Mouse (Mus musculus): ENCODE measurements around the gene Erc2. TPM values are rescaled to one million over a fixed set of nuclear protein-coding genes. Genes with fewer than 3 reads are reported as not detected.

Gene Erc2
- polyA plus RNA-seq, 1 experiment from 2014 or later = 83.8 TPM

DNA sequence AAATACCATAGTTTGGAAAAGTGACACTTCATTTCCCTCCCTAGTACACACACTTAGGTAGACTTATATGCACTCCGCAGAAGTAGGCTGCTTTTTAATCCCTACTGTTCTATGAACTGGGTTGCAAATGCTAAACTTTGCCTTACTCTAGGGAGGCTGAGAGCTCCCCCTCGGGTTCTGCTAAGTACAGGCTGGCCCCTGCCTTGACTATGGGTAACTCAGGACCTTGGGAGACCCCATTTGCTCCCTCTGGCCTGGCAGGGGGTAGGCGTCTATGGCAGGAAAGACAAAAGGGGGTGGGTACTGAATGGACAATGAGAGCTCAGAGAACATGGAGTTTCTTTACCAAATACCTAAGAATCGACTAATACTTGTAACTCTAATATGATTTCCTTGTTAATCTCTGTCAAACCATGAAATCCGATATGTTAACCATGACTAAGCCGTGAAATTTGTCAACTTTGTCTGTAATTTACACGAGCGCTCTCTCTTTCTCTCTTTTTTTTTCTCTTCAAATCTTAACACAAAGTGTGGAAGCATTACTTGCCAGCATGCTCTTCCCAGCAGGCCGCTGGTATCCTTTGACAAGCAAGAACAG, 754.1 kb downstream of the Erc2 start:
- Histone ChIP-seq H3K4me2 (replicated peaks) (no peak overlapping the region; the same call in 1 of the 2 replicates), H3K4me1 (replicated peaks; ENCODE audit: control insufficient read depth, insufficient read depth, low read length) (peaks cover 10% of the 10 kb centered on the region), H3K36me3 (replicated peaks; ENCODE audit: control insufficient read depth, insufficient read depth) (no peaks in the 10 kb centered on the region), H3K9me3 (ENCODE audit: control insufficient read depth, low read length) (no peaks in the 10 kb centered on the region), H3K27me3 (ENCODE audit: control insufficient read depth, insufficient read depth, low read length) (peaks cover 58% of the 10 kb centered on the region), H3K4me3 (replicated peaks; ENCODE audit: low read length) (no peak overlapping the region), H3K9ac (no peak overlapping the region), H3K27ac (peak overlapping the region; percentile 60; the same call in 1 of the 2 replicates)
- DNase-seq (ENCODE audit: low spot score) = no peak
- ATAC-seq (ENCODE audit: low FRiP score) = no peak
- 33% methylated on average over 9 of the region's 9 CpGs for WGBS

DNA sequence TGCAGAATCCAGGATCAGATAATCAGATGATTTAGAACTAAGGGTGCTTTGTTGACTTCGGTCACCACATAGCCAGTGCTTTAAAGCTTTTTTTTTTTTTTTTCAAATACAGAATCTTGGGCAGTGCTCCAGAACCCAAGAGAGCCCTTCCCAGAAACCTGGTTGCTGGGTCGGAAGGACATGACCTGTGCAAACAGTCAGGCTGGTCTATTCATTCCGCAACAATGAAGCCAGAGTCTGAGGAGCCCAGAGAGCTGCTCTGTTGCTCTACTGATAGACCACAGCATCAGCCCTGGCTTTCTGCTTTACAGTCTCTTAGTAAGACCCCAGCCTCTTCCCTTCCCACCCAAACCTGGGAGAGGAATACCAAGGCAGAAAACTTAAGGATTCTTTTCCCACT, 755.3 kb downstream of the Erc2 start:
- no peak overlapping the region for H3K4me3 ChIP-seq (replicated peaks; ENCODE audit: low read length)
- no peak for DNase-seq (ENCODE audit: low spot score)
- no peaks in the 10 kb centered on the region for H3K36me3 ChIP-seq (replicated peaks; ENCODE audit: control insufficient read depth, insufficient read depth)
- no peak overlapping the region for H3K9ac ChIP-seq
- H3K27ac ChIP-seq = no peak overlapping the region
- WGBS = 45% methylated on average over 3 of the region's 3 CpGs
- no peaks in the 10 kb centered on the region for H3K9me3 ChIP-seq (ENCODE audit: control insufficient read depth, low read length)
- peaks cover 15% of the 10 kb centered on the region for H3K4me1 ChIP-seq (replicated peaks; ENCODE audit: control insufficient read depth, insufficient read depth, low read length)
- H3K4me2 ChIP-seq (replicated peaks) = no peak overlapping the region
- no peak for ATAC-seq (ENCODE audit: low FRiP score)
- peaks cover 56% of the 10 kb centered on the region for H3K27me3 ChIP-seq (ENCODE audit: control insufficient read depth, insufficient read depth, low read length)

DNA sequence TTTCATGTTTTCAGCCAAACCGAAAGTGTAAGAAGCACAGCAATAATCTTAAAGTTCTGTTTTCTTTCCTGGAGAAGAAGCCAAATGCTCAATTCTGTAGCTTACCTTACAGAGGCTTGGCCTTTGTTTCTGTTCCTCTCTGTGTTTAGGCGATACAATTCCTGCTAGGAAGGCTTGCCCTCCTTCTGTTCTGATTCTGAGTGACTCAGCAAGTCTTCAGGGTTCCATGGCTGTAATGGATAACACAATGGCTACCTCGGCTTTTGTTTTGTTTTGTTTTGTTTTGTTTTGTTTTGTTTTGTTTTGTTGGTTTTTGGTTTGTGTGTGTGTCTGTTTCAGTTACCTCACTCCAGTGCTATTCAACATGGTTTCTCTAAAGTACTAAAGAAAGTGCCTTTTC, 757.9 kb downstream of the Erc2 start:
- H3K27me3 ChIP-seq (ENCODE audit: control insufficient read depth, insufficient read depth, low read length) = peaks cover 52% of the 10 kb centered on the region
- H3K4me3 ChIP-seq (replicated peaks; ENCODE audit: low read length) = no peak overlapping the region
- no peak overlapping the region for H3K9ac ChIP-seq
- no peak for ATAC-seq (ENCODE audit: low FRiP score)
- H3K9me3 ChIP-seq (ENCODE audit: control insufficient read depth, low read length) = no peaks in the 10 kb centered on the region
- no peak overlapping the region for H3K4me2 ChIP-seq (replicated peaks)
- peaks cover 15% of the 10 kb centered on the region for H3K4me1 ChIP-seq (replicated peaks; ENCODE audit: control insufficient read depth, insufficient read depth, low read length)
- WGBS = 47% methylated on average over 3 of the region's 3 CpGs
- H3K36me3 ChIP-seq (replicated peaks; ENCODE audit: control insufficient read depth, insufficient read depth) = no peaks in the 10 kb centered on the region
- DNase-seq (ENCODE audit: low spot score) = no peak
- H3K27ac ChIP-seq = no peak overlapping the region

DNA sequence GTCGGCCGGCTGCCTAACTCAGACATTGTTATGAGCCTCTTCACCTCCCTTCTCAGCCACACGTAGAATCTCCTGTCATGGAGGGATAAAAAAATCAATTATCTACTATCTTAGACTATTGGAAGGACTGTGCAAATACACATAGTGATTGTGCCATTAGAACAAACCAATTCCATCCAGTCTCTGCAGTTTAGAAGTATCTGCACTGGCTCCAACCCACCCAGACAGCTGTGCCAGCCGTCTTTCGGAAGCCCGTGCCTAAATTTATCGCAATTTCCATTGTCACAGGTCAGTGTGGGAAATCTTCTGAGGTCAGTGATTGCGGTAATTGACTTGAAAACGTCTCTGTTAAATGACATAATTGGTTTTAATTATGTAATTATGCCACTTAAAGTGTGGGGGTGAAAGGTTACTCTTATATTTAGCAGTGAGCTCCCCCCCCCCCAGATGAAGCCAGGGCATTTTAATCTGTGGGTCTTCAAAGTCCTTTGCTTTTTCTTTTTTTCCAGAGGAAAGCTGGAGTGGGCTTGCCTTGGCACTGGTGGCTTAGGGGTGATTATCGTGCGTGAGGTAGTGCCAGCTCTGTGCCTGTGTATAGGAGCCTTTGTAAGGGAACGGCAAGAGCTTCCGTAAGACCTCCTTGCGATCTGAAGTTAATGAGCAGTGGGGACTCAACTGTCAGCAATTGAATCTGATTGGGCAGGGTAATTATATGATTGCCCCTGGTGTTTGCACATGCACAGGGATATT, 759.7 kb downstream of the Erc2 start:
- H3K4me3 ChIP-seq (replicated peaks; ENCODE audit: low read length) = no peak overlapping the region
- H3K4me2 ChIP-seq (replicated peaks) = no peak overlapping the region
- 58% methylated on average over 14 of the region's 14 CpGs for WGBS
- H3K27ac ChIP-seq = no peak overlapping the region
- H3K27me3 ChIP-seq (ENCODE audit: control insufficient read depth, insufficient read depth, low read length) = peaks cover 58% of the 10 kb centered on the region
- H3K4me1 ChIP-seq (replicated peaks; ENCODE audit: control insufficient read depth, insufficient read depth, low read length) = 0 out of 2 replicates have a peak, but pooled peaks cover 6% of the 10 kb centered on the region
- no peak for DNase-seq (ENCODE audit: low spot score)
- no peaks in the 10 kb centered on the region for H3K36me3 ChIP-seq (replicated peaks; ENCODE audit: control insufficient read depth, insufficient read depth)
- no peaks in the 10 kb centered on the region for H3K9me3 ChIP-seq (ENCODE audit: control insufficient read depth, low read length)
- ATAC-seq (ENCODE audit: low FRiP score) = no peak
- no peak overlapping the region for H3K9ac ChIP-seq

DNA sequence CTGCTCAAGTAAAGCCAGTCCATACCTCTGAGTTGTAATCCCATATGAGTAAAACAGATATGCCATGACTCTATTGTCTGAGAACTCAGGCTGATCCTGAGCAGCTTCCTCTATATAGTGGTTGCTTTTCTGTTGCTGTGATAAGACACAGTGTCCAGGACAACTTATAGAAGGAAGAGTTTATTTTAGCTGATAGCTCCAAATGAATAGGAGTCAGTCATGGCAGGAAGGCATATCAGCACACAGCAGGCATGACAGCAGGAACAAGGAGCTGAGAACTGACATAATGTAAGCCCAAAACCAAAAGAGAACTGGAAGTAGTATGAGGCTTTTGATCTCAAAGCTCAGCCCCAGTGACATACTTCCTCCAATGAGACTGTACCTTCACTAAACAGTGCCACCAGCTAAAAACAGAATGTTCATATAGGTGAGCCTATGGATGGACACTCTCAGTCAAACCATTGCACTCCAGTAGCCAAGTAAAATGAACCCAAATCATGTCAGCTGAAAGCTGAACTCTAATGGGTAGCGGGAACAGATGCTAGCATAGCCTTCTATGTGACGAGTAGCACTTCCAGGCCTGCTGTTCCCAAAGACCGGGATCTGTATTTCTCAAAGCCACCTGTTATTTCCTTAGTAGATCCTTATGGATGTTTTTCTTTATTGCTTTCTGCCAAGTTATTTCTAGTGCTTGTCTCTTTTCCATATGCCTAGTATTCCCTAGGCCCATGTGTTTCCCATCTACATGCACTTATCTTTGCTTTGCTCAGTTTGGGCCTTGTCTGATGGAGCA, 764.8 kb downstream of the Erc2 start:
- no peaks in the 10 kb centered on the region for H3K9me3 ChIP-seq (ENCODE audit: control insufficient read depth, low read length)
- peaks cover 17% of the 10 kb centered on the region; the same call in 1 of the 2 replicates for H3K27me3 ChIP-seq (ENCODE audit: control insufficient read depth, insufficient read depth, low read length)
- 98% methylated on average over 3 of the region's 3 CpGs for WGBS
- no peaks in the 10 kb centered on the region for H3K36me3 ChIP-seq (replicated peaks; ENCODE audit: control insufficient read depth, insufficient read depth)
- H3K4me2 ChIP-seq (replicated peaks) = no peak overlapping the region
- ATAC-seq (ENCODE audit: low FRiP score) (no peak), DNase-seq (ENCODE audit: low spot score) (no peak)
- H3K4me1 ChIP-seq (replicated peaks; ENCODE audit: control insufficient read depth, insufficient read depth, low read length) = 0 out of 2 replicates have a peak, but pooled peaks cover 3% of the 10 kb centered on the region
- no peak overlapping the region for H3K27ac ChIP-seq
- no peak overlapping the region for H3K4me3 ChIP-seq (replicated peaks; ENCODE audit: low read length)
- H3K9ac ChIP-seq = no peak overlapping the region

DNA sequence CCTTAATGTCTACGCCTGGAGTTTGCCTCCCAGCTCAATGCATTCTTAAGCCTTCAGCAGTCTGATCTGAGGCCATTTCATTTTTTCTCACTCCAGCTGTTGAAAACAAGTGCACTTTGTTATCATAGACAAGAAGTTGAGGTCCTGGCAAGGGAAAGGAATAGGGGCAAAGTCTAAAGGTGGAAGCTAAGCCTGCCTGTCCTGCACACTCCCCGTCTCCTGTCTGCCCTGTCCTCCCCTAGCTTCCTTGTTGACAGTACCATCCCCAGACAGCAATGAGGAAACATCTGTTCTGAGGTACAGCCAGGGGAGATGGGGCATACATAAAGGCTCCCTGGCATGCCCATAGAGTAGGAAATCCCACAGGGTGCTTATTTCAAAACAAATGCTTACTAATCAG, 776.7 kb downstream of the Erc2 start:
- 81% methylated on average over 2 of the region's 2 CpGs for WGBS
- DNase-seq (ENCODE audit: low spot score) (no peak), ATAC-seq (ENCODE audit: low FRiP score) (no peak)
- H3K4me1 ChIP-seq (replicated peaks; ENCODE audit: control insufficient read depth, insufficient read depth, low read length) = no peaks in the 10 kb centered on the region
- no peak overlapping the region for H3K9ac ChIP-seq
- H3K9me3 ChIP-seq (ENCODE audit: control insufficient read depth, low read length) = no peaks in the 10 kb centered on the region
- H3K27me3 ChIP-seq (ENCODE audit: control insufficient read depth, insufficient read depth, low read length) = no peaks in the 10 kb centered on the region
- no peak overlapping the region for H3K4me3 ChIP-seq (replicated peaks; ENCODE audit: low read length)
- no peaks in the 10 kb centered on the region for H3K36me3 ChIP-seq (replicated peaks; ENCODE audit: control insufficient read depth, insufficient read depth)
- H3K4me2 ChIP-seq (replicated peaks) = no peak overlapping the region
- H3K27ac ChIP-seq = no peak overlapping the region

DNA sequence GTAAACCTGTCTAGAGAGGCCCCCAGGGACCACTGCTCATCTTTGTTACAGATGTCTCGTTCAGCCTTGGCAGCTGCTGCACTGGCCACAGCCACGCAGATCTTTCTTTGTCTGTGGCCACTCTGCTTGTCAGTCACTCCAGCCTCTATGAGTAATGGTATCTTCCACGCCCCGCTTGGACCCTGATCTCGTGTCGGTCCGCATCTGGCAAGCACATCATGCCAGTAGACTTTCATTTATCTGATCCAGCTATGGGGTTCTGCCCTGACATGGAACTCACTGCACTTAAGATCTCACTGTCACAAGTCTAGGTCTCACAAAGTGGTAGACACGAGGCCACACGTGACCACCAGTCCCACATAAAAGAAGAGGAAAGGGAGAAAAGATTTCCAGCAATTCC, 777.7 kb downstream of the Erc2 start:
- Histone ChIP-seq H3K36me3 (replicated peaks; ENCODE audit: control insufficient read depth, insufficient read depth) (no peaks in the 10 kb centered on the region), H3K9ac (no peak overlapping the region), H3K9me3 (ENCODE audit: control insufficient read depth, low read length) (no peaks in the 10 kb centered on the region), H3K27ac (no peak overlapping the region), H3K4me1 (replicated peaks; ENCODE audit: control insufficient read depth, insufficient read depth, low read length) (no peaks in the 10 kb centered on the region), H3K27me3 (ENCODE audit: control insufficient read depth, insufficient read depth, low read length) (no peaks in the 10 kb centered on the region), H3K4me3 (replicated peaks; ENCODE audit: low read length) (no peak overlapping the region), H3K4me2 (replicated peaks) (no peak overlapping the region)
- 66% methylated on average over 9 of the region's 9 CpGs for WGBS
- ATAC-seq (ENCODE audit: low FRiP score) (no peak), DNase-seq (ENCODE audit: low spot score) (no peak)

DNA sequence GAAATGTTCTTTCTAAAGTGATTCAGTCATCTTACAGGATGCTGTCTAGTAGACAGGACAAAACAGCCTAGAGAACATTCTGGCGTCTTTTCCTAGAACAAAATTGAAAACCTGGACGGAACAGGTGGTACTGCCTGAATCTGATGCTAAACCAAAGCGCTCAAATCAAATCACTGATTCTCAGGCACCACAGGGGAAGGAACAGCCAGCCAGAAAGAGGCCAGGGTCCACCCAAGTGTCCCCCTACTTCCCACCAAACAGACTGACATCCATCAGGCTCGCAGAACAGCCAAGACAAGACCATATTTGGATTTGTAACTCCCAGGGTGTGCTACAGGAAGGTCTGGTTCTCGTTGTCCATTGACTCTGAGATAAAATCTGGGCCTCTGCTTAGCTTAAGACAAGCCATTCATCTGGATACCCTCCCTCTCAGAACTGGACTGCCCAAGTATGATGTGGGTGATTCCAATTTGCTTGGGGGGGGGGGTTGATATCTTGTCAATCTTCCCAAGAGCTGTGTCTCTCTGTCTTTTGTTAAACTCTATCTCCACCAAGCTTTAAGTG, 783.1 kb downstream of the Erc2 start:
- DNase-seq (ENCODE audit: low spot score) (no peak), ATAC-seq (ENCODE audit: low FRiP score) (no peak)
- Histone ChIP-seq H3K36me3 (replicated peaks; ENCODE audit: control insufficient read depth, insufficient read depth) (no peaks in the 10 kb centered on the region), H3K4me2 (replicated peaks) (no peak overlapping the region), H3K4me1 (replicated peaks; ENCODE audit: control insufficient read depth, insufficient read depth, low read length) (peaks cover 4% of the 10 kb centered on the region; the same call in 1 of the 2 replicates), H3K27ac (no peak overlapping the region), H3K9me3 (ENCODE audit: control insufficient read depth, low read length) (no peaks in the 10 kb centered on the region), H3K4me3 (replicated peaks; ENCODE audit: low read length) (no peak overlapping the region), H3K27me3 (ENCODE audit: control insufficient read depth, insufficient read depth, low read length) (no peaks in the 10 kb centered on the region), H3K9ac (no peak overlapping the region)
- 90% methylated on average over 5 of the region's 5 CpGs for WGBS

DNA sequence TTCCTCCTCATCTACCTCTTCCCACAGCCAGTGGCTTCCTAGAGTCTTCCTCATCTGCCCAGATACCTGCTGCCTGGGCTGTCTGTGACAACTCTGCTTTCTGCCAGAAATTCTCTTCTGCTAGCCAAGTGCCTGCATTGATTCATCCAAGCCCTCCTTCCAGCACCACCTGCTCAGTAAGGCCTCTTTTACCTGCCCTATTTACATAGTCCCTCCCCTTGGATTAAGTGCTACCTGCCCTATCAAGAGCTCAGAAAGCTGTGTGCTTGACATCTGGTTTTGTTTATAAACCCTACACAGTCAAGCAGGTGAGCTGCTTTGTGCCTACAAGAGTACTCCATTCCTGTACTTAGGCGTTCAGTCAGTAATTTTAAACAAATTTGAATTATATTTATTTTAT, 787.2 kb downstream of the Erc2 start:
- Histone ChIP-seq H3K27me3 (ENCODE audit: control insufficient read depth, insufficient read depth, low read length) (no peaks in the 10 kb centered on the region), H3K4me3 (replicated peaks; ENCODE audit: low read length) (no peak overlapping the region), H3K36me3 (replicated peaks; ENCODE audit: control insufficient read depth, insufficient read depth) (no peaks in the 10 kb centered on the region), H3K27ac (no peak overlapping the region), H3K9ac (no peak overlapping the region), H3K4me2 (replicated peaks) (no peak overlapping the region), H3K4me1 (replicated peaks; ENCODE audit: control insufficient read depth, insufficient read depth, low read length) (peaks cover 10% of the 10 kb centered on the region; the same call in 1 of the 2 replicates), H3K9me3 (ENCODE audit: control insufficient read depth, low read length) (no peaks in the 10 kb centered on the region)
- DNase-seq (ENCODE audit: low spot score) (no peak), ATAC-seq (ENCODE audit: low FRiP score) (no peak)
- 93% methylated on average over 1 of the region's 1 CpGs for WGBS
